Mouse (Mus musculus): ENCODE results near the gene Sigmar1. TPM values are rescaled to one million over a fixed set of nuclear protein-coding genes. Genes with fewer than 3 reads are reported as not detected.

Sigmar1 gene
- polyA plus RNA-seq, 1 experiment from 2014 or later: 61.1 TPM

GRCm38 (mm10) chr4:41726826-41727621, 28.9 kb downstream of the Sigmar1 start:
- Histone ChIP-seq H3K27me3 (peaks cover 83% of the 10 kb centered on the region), H3K27ac (no peak overlapping the region), H3K36me3 (no peaks in the 10 kb centered on the region), H3K9ac (replicated peaks) (no peak overlapping the region), H3K4me2 (no peak overlapping the region), H3K4me1 (replicated peaks) (peaks cover 21% of the 10 kb centered on the region), H3K9me3 (no peaks in the 10 kb centered on the region), H3K4me3 (replicated peaks) (no peak overlapping the region)
- ATAC-seq (ENCODE audit: insufficient number of reproducible peaks, insufficient read depth, low FRiP score, low TSS enrichment, low read depth): no peak
- 15% methylated on average over 20 of the region's 20 CpGs for WGBS

- H3K36me3 ChIP-seq: peaks cover 25% of the 10 kb centered on the region
- ATAC-seq (ENCODE audit: insufficient number of reproducible peaks, insufficient read depth, low FRiP score, low TSS enrichment, low read depth): peak; percentile 90
- peak within 1 kb of the TSS; percentile 72 for H3K4me3 ChIP-seq (replicated peaks)
- peak within 1 kb of the TSS; percentile 74 for H3K4me2 ChIP-seq
- under 1% methylated on average over 27 of the region's 27 CpGs for WGBS
- peaks cover 15% of the 10 kb centered on the region for H3K4me1 ChIP-seq (replicated peaks)
- H3K9me3 ChIP-seq: no peaks in the 10 kb centered on the region
- H3K9ac ChIP-seq (replicated peaks): peak within 1 kb of the TSS; percentile 77
- H3K27ac ChIP-seq: no peak within 1 kb of the TSS
- peaks cover 45% of the 10 kb centered on the region for H3K27me3 ChIP-seq
Measured at GRCm38 (mm10) chr4:41722918-41723351, 33.0 kb downstream of the Sigmar1 start, which contains the start of gene Dctn3. TSS of gene Dctn3 (minus strand) at chr4:41723170.

DNA sequence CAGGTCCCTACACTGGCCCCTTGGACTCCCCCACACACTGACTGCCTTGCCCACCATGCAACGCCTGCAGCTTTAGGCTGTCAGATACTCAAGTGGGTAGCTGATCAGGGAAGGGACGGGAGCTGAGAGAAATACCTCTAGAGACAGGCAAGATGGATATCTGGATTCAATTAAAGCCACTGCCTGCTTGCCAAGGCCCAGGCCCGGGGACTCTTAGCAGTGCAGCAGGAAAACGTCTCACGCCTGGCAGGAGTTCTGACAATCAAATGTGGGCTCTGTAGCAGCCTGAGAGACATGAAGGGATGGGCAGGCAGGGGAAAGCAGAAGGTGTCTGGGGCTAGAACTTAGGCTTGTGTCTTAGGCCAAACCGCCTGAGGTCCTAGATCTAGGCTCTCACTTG, 39.1 kb downstream of the Sigmar1 start:
- H3K36me3 ChIP-seq: peaks cover 50% of the 10 kb centered on the region
- no peaks in the 10 kb centered on the region for H3K9me3 ChIP-seq
- ATAC-seq (ENCODE audit: insufficient number of reproducible peaks, insufficient read depth, low FRiP score, low TSS enrichment, low read depth): no peak
- H3K4me2 ChIP-seq: no peak overlapping the region
- peaks cover 30% of the 10 kb centered on the region for H3K4me1 ChIP-seq (replicated peaks)
- no peaks in the 10 kb centered on the region for H3K27me3 ChIP-seq
- 0 out of 2 replicates have a peak overlapping the region, but pooled peaks have one; percentile 1 for H3K9ac ChIP-seq (replicated peaks)
- H3K4me3 ChIP-seq (replicated peaks): no peak overlapping the region
- WGBS: 31% methylated on average over 6 of the region's 6 CpGs
- H3K27ac ChIP-seq: peak overlapping the region; percentile 46; the same call in 1 of the 2 replicates

DNA sequence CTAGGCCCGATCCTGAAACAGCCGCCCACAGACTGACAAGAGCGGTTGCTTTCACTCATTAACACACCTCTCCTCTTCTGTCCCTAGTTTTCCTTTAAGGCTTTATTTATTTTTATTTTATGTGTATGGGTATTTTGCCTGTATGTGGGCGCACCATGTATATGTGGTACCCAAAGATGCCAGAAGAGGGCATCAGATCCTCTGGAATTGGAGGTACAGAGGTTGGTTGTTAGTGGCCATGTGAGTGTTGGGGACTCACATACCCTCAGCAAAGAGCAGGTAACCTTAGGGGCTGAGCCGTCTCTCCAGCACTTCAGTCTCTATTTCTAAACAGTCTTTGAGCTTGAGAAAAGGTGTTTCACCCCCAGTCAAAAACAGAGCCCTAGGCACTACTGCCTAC, 40.4 kb downstream of the Sigmar1 start:
- H3K4me1 ChIP-seq (replicated peaks): peaks cover 36% of the 10 kb centered on the region
- no peaks in the 10 kb centered on the region for H3K9me3 ChIP-seq
- no peak for ATAC-seq (ENCODE audit: insufficient number of reproducible peaks, insufficient read depth, low FRiP score, low TSS enrichment, low read depth)
- WGBS: 88% methylated on average over 5 of the region's 5 CpGs
- no peak overlapping the region for H3K9ac ChIP-seq (replicated peaks)
- H3K27me3 ChIP-seq: no peaks in the 10 kb centered on the region
- peaks cover 61% of the 10 kb centered on the region for H3K36me3 ChIP-seq
- H3K27ac ChIP-seq: no peak overlapping the region
- H3K4me3 ChIP-seq (replicated peaks): no peak overlapping the region
- H3K4me2 ChIP-seq: no peak overlapping the region

- Histone ChIP-seq H3K4me2 (no peak overlapping the region), H3K27ac (no peak overlapping the region), H3K9me3 (no peaks in the 10 kb centered on the region), H3K4me3 (replicated peaks) (no peak overlapping the region), H3K36me3 (peaks cover 59% of the 10 kb centered on the region), H3K27me3 (no peaks in the 10 kb centered on the region), H3K4me1 (replicated peaks) (peaks cover 36% of the 10 kb centered on the region), H3K9ac (replicated peaks) (no peak overlapping the region)
- no peak for ATAC-seq (ENCODE audit: insufficient number of reproducible peaks, insufficient read depth, low FRiP score, low TSS enrichment, low read depth)
- WGBS: 78% methylated on average over 8 of the region's 8 CpGs
Measured at GRCm38 (mm10) chr4:41715082-41715481, 40.9 kb downstream of the Sigmar1 start.

GRCm38 (mm10) chr4:41714276-41714675, 41.7 kb downstream of the Sigmar1 start:
- WGBS: 18% methylated on average over 8 of the region's 8 CpGs
- Histone ChIP-seq H3K9ac (replicated peaks) (no peak overlapping the region), H3K4me1 (replicated peaks) (peaks cover 36% of the 10 kb centered on the region), H3K4me3 (replicated peaks) (peak overlapping the region; percentile 80; the same call in 1 of the 2 replicates), H3K27ac (no peak overlapping the region), H3K27me3 (no peaks in the 10 kb centered on the region), H3K36me3 (peaks cover 51% of the 10 kb centered on the region), H3K9me3 (no peaks in the 10 kb centered on the region), H3K4me2 (peak overlapping the region; percentile 85)
- no peak for ATAC-seq (ENCODE audit: insufficient number of reproducible peaks, insufficient read depth, low FRiP score, low TSS enrichment, low read depth)

DNA sequence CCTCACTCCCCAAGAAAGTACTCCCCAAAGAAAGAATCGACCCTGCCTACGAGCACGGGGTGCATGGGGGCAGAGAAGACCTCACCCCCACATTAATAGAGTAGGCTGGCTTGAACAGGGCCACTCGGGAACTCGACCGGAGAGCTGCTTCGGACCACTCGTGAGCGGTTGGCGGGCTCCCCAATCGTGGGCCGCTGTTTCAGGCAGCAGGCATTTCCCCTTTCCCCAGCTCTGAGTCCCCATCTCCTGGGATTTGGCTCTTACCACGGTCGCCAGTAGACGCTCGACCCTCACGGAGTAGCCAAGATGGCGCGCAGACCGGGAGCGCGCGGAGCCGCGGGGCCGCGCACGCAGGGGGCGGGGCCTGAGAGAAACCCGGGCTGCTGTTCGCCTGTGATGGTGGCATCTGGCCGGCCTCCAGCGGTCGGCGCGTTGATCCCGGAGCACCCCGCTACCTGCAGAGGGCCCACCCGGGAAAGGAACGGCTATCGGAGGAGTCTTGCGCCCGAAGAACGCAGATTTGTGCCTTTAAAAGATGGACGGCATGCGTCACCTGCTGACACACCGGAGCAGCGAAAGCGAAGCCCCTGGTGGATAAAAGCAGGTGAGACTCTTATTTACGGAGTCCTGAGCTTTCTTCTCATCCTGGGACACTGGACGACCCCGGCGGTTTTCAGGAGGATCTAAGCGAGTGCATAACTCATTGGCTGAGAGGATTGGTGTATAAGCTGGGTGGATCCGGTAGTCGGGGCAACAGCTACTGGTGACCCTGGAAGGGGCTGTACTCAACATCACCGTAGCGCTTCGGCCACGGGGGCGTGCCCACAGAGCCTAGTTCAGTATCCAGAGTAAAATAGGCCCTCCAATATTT, 42.5 kb downstream of the Sigmar1 start, which contains the start of gene Rpp25l:
Gene Rpp25l, minus strand, starts transcription at position 338 of the 871 bp plus-strand sequence.
- H3K4me1 ChIP-seq (replicated peaks): peaks cover 36% of the 10 kb centered on the region

GRCm38 (mm10) chr4:41712421-41713196, 43.3 kb downstream of the Sigmar1 start:
- Histone ChIP-seq H3K27ac (peak overlapping the region; percentile 83), H3K4me3 (replicated peaks) (peak overlapping the region; percentile 80), H3K36me3 (peaks cover 35% of the 10 kb centered on the region), H3K4me1 (replicated peaks) (peaks cover 36% of the 10 kb centered on the region), H3K9me3 (no peaks in the 10 kb centered on the region), H3K27me3 (peaks cover 6% of the 10 kb centered on the region), H3K9ac (replicated peaks) (peak overlapping the region; percentile 92), H3K4me2 (peak overlapping the region; percentile 85)
- ATAC-seq (ENCODE audit: insufficient number of reproducible peaks, insufficient read depth, low FRiP score, low TSS enrichment, low read depth): peak; percentile 13; the same call in 1 of the 2 replicates
- WGBS: 51% methylated on average over 31 of the region's 31 CpGs

More for the DNA sequence above, 42.5 kb downstream of the Sigmar1 start, which contains the start of gene Rpp25l:
- H3K9me3 ChIP-seq: no peaks in the 10 kb centered on the region
- peaks cover 42% of the 10 kb centered on the region for H3K36me3 ChIP-seq
- peak within 1 kb of the TSS; percentile 92 for H3K9ac ChIP-seq (replicated peaks)
- H3K27me3 ChIP-seq: no peaks in the 10 kb centered on the region
- peak within 1 kb of the TSS; percentile 85 for H3K4me2 ChIP-seq
- ATAC-seq (ENCODE audit: insufficient number of reproducible peaks, insufficient read depth, low FRiP score, low TSS enrichment, low read depth): peak; percentile 52; the same call in 1 of the 2 replicates
- peak within 1 kb of the TSS; percentile 80 for H3K4me3 ChIP-seq (replicated peaks)
- H3K27ac ChIP-seq: peak within 1 kb of the TSS; percentile 83
- WGBS: under 1% methylated on average over 61 of the region's 61 CpGs

GRCm38 (mm10) chr4:41711705-41712375, 44.1 kb downstream of the Sigmar1 start:
- peak overlapping the region; percentile 31; the same call in 1 of the 2 replicates for H3K27ac ChIP-seq

GRCm38 (mm10) chr4:41710229-41710628, 45.7 kb downstream of the Sigmar1 start:
- peaks cover 31% of the 10 kb centered on the region for H3K4me1 ChIP-seq (replicated peaks)
- H3K9ac ChIP-seq (replicated peaks): no peak overlapping the region
- no peak for ATAC-seq (ENCODE audit: insufficient number of reproducible peaks, insufficient read depth, low FRiP score, low TSS enrichment, low read depth)
- no peak overlapping the region for H3K4me3 ChIP-seq (replicated peaks)
- no peak overlapping the region for H3K4me2 ChIP-seq
- H3K27me3 ChIP-seq: peaks cover 28% of the 10 kb centered on the region
- H3K27ac ChIP-seq: no peak overlapping the region
- 64% methylated on average over 4 of the region's 4 CpGs for WGBS
- H3K9me3 ChIP-seq: no peaks in the 10 kb centered on the region
- peaks cover 17% of the 10 kb centered on the region; the same call in 1 of the 2 replicates for H3K36me3 ChIP-seq

More at GRCm38 (mm10) chr4:41711705-41712375, 44.1 kb downstream of the Sigmar1 start:
- Histone ChIP-seq H3K4me2 (peak overlapping the region; percentile 85), H3K4me1 (replicated peaks) (peaks cover 30% of the 10 kb centered on the region), H3K36me3 (peaks cover 28% of the 10 kb centered on the region), H3K4me3 (replicated peaks) (peak overlapping the region; percentile 80), H3K9me3 (no peaks in the 10 kb centered on the region), H3K27me3 (peaks cover 12% of the 10 kb centered on the region), H3K9ac (replicated peaks) (peak overlapping the region; percentile 92)
- WGBS: 73% methylated on average over 16 of the region's 16 CpGs
- ATAC-seq (ENCODE audit: insufficient number of reproducible peaks, insufficient read depth, low FRiP score, low TSS enrichment, low read depth): no peak

All from limb, embryonic 12.5 days (tissue).